Mouse (Mus musculus) gastrocnemius, postnatal 36 days (tissue): ENCODE data around the gene Rnf40. TPM values are rescaled to one million over a fixed set of nuclear protein-coding genes. Genes with fewer than 3 reads are reported as not detected.
"Not testable (repeated sequence)": the region's sequence is repeated elsewhere in the genome, so short reads cannot be mapped to it uniquely, and the experiment has no call there.

Experiments
- DNase-seq, 2 experiments: peaks; one replicate each; pipeline ENCODE4 v3.0.0; 2022
- intact Hi-C: fragments of 180-260 bp; cut with DNase I; formaldehyde crosslinking; loops from one replicate; pipeline ENCODE4 v1.15.1; 2025
- total RNA-seq, 2 experiments: library from RNA; stranded (reverse); gene quantifications; 2 replicates each; pipeline ENCODE4 v1.2.3; 2021

Gene Rnf40
- total RNA-seq, 2 experiments from 2014 or later = 26.8 to 31.6 TPM

DNA sequence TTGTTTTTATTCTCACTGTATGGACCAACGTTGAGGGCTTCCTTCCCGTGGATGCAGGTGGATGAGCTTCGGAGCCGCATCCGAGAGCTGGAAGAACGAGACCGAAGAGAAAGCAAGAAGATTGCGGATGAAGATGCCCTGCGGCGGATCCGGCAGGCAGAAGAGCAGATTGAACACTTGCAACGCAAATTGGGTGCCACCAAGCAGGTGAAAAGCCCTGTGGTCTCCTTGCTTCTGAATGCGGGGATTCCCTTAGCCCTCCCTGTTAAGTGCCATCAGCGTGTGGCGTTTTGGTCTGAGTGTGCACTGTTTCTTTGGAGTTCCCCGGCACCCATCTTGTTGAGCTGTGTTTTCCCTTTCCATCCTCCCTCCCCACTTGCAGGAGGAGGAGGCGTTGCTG, 8.2 kb downstream of the Rnf40 start:
- intact Hi-C loops = no loop called here
- no peak for DNase-seq

DNA sequence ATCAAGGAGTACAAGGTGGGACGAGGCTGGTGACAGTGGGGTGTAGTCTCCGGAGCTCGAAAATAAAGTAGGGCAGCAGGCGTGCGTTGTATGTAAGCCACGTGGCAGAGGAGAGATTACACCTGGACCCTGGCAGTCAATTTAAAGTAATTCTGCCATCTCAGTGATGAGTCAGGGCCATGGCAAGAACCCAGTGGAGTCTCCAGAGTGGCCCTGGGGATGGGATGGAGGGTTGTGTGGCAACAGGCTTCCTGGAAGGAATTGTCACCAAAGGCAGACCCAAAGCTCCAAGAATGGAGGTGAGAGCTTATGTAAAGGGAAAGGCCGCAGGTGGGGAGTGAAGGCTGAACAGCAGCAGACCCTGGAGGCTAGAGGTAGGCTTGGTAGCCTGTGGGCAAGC, 12.0 kb downstream of the Rnf40 start:
- DNase-seq = no peak
- intact Hi-C loops = no loop called here

DNA sequence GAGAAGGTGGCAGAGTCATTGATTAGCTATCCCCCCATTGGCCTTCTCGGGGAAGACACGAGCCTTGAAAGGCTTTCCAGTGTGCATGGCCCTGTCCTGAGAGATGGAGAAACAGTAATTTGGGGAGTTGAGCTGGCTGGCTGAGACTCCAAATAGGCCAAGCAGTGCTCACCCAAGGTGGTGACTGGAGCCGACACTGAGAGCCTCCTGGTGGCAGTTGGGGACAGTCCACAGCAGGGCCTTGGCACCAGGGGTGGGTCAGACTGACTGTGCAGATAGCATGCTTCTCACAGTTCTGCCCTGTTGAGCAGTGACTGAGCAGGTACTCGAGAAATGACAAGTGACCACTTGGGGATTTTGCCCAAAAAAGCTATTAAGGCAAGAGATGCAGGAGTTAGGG, 13.2 kb downstream of the Rnf40 start:
- intact Hi-C loops = no loop called here
- no peak for DNase-seq

DNA sequence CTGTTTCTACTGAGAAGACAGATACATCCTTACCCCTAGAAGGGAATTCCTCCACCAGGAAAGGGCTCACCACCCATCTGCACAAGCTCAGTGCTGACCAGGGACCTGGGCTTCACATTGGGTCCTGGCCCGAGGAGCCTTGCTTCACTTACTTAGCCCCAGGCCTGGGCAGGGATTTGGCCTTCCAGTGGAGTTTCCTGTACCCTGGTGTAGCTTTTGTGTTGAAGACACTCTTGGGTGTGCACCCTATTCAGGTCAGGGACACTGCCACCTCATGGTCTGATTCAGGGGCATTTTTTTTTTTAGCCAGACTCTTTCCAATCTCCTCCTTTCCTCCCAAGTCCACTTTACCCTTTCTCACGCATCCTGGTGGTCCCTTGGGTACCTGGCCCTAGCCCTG, 14.3 kb downstream of the Rnf40 start:
- DNase-seq = no peak
- intact Hi-C loops = no loop called here

DNA sequence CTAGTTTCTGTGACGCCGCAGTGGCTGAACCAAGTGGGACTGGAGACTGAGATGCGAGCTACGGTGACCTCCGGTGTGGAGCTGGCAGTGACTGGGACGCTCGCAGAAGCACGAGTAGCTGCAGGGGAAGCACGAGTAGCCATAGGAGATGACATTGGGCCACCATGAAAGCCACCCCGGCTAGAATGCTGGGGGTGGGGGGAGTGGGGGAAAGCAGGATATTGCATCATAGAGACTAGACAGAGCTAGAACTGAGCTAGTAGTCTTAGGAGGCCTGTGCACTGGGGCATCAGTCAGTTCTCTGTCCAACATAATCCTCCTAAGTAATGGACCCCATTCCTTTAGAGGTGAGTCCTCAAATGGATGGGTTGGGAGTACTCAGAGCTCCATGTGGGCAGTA, 15.7 kb downstream of the Rnf40 start:
- intact Hi-C loops = no loop called here
- DNase-seq = no peak

GRCm38 (mm10) chr7:127607150-127607549, 18.6 kb downstream of the Rnf40 start:
- intact Hi-C loops = no loop called here
- no peak for DNase-seq

GRCm38 (mm10) chr7:127611011-127611410, 22.4 kb downstream of the Rnf40 start:
- intact Hi-C loops = no loop called here
- no peak for DNase-seq

DNA sequence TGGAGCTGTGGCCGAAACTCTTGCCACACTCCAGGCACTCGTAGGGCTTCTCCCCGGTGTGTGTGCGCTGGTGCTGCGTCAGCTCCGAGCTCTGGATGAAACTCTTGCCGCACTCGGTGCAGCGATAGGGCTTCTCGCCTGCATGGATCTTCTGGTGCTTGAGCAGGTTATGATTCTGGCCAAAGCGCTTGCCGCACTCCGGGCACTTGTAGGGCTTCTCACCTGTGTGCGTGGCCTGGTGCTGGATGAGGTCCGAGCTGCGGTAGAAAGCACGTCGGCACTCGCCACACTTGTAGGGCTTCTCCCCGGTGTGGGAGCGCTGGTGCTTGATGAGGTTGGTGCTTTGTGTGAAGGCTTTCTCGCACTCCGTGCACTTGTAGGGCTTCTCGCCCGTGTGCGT, 23.0 kb downstream of the Rnf40 start:
- DNase-seq = no peak
- intact Hi-C loops = no loop called here

DNA sequence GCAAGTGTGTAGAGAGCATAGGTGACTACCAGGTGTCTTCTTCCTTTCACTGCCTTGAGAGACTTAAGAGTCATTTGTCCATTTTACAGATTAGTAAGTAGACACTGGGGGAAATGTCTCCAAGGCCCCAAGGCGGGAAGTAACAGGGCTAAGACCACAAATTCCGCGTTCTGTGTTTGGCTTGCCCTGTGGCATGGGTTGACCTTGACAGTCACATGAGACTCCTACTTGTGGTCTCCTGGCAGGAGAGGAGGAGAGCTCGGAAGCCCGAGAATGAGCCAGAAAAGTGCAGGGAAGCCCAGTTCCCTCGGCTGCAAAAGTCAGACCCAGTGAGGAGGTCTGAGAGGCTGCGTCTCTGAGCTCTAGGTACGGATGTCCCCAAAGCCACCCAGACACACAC, 24.9 kb downstream of the Rnf40 start:
- intact Hi-C loops = no loop called here
- DNase-seq = no peak

DNA sequence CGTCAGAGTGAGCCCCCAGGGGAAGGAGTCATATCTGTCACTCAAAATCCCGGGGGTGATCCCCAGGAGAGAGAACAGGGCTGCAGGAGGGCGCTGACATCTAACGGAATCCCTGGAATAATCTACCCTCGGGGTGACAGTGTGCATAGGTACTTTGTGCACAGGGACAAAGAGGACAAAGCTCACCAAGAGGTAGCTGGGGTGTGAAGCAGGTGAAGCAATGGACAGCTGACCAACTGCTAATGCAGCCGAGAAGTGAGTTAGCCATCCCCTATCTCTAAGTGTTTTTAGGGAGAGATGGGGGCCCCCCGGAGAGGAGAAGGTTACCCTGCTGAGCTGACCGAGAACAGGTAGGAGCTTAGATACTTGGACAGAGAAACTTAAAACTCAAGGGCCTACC, 25.5 kb downstream of the Rnf40 start:
- DNase-seq = no peak
- intact Hi-C loops = loop anchor here (1.0 kb wide), 1 partner anchor 23 kb away; no protein-coding TSS in a partner anchor

DNA sequence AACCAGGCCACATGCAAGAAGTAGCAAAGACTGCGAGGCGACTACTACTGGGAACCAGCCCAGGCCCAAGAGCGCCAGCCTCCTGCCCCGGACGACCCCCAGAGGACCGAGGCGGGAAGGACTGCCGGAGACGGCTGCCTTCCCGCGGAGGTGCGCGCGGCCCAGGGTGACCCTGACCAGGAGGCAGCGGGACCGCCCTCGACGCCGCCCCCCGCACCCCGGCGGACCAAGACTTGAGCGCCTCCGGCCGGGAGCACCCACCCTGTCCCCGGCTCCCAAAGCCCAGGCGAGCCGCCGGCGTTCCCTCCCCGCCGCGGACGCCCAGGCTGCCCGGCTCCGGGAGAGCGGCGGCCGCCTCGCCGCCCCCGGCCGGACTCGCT, 25.9 kb downstream of the Rnf40 start:
- DNase-seq = peak in 1 of 2 experiments; percentile 41
- intact Hi-C loops = loop anchor here (1.0 kb wide), 1 partner anchor 23 kb away; no protein-coding TSS in a partner anchor

GRCm38 (mm10) chr7:127614891-127615843, 26.6 kb downstream of the Rnf40 start, which contains the start of gene Zfp629:
Gene Zfp629, minus strand, starts transcription at chr7:127615797.
- intact Hi-C loops = loop anchor here (1.0 kb wide), 1 partner anchor 22 kb away; no protein-coding TSS in a partner anchor
- DNase-seq = peak; percentile 60 to 71

DNA sequence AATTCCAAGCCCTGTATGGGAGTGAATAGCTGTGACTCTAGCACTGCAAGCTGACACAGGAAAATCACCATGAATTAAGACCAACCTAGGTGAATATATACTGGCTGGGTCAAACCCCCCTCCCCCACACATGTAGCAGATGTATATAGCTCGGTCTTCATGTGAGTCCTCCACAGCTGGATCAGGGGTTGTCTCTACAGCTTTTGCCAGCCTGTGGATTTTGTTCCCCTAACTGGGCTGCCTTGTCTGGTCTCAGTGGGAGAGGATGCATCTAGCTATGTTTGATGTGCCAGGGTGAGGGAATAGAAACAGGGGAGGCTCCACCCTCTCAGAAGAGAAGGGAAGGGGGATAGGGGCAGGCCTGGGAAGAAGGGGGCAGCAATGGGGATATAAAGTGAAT, 27.8 kb downstream of the Rnf40 start:
- intact Hi-C loops = no loop called here
- no peak for DNase-seq

- DNase-seq = no peak
- intact Hi-C loops = no loop called here
Measured at GRCm38 (mm10) chr7:127616881-127617280, 28.3 kb downstream of the Rnf40 start.

- DNase-seq = no peak
- intact Hi-C loops = no loop called here
Measured at GRCm38 (mm10) chr7:127617962-127618361, 29.4 kb downstream of the Rnf40 start.

DNA sequence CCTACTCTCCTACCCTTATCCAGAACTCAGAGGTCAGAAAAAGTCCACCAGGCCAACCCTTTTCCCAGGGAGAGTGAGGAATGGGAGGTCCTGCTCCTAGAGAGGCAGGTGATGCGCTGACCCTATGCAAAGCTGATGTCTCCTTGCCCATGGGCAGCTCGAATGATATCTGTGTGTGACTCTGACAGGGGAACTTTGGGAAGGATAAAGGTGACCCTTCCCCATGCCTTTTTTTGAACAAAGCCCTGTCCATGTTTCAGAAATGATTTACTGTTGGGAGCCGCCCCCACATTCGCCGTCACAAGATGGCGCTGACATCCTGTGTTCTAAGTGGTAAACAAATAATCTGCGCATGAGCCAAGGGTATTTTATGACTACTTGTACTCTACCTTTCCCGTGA, 29.8 kb downstream of the Rnf40 start:
- intact Hi-C loops, DNase-seq: not testable (repeated sequence)

GRCm38 (mm10) chr7:127626039-127626438, 37.5 kb downstream of the Rnf40 start:
- intact Hi-C loops = no loop called here
- no peak for DNase-seq

GRCm38 (mm10) chr7:127626471-127626870, 37.9 kb downstream of the Rnf40 start:
- DNase-seq = no peak
- intact Hi-C loops = no loop called here

DNA sequence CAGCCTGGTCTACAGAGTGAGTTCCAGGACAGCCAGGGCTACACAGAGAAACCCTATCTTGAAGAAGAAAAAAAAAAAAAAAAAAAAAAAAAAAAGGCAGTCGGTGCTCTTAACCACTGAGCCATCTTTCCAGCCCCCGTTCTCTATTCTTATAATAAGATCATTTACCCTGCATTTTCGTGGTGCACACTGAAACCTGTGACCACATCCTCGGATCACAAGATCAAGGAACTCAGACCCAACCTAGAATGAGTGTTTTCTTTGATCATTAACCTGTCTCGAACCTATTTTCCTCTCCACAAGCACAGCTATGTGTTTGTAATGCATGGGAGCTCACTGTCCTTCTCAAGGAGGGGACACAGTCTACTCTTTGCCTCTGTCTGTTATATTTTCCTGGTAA, 40.1 kb downstream of the Rnf40 start:
- intact Hi-C loops = no loop called here
- no peak for DNase-seq

GRCm38 (mm10) chr7:127631416-127631815, 42.8 kb downstream of the Rnf40 start:
- intact Hi-C loops = no loop called here
- DNase-seq = no peak

DNA sequence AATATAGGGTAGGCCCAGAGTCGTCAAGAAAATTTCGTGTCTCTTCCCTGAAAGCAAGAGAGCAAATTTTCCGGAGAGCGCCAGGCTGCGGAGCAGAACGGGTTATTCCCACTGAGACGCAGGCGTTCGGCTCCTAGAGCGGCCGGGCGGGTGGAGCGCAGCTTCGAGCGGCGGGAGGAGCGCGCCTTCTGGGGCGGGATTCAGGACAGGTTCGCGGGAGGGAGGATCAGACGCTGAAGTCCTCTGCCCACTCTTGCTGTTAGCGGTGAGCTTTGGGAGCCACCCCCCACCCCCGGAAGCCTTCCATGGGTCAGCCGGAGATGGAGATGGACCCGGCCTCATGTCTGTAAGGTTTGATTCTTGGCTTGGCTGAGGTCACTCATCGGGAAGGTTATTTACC, 48.4 kb downstream of the Rnf40 start:
- intact Hi-C loops = loop anchor here (1.0 kb wide), 1 partner anchor 23 kb away; no protein-coding TSS in a partner anchor
- peak; percentile 56 to 67 for DNase-seq

GRCm38 (mm10) chr7:127641260-127641659, 52.7 kb downstream of the Rnf40 start:
- DNase-seq = peak in 1 of 2 experiments; percentile 13
- intact Hi-C loops = no loop called here
